Mouse (Mus musculus) WW6 (cell line): ENCODE data around the gene Uox.

ENCODE experiments used
- DNase-seq: peaks from one replicate; pipeline ENCODE4 v3.0.0-alpha.2; 2013; ENCODE audit warnings: low read depth, low spot score

Uox gene

GRCm38 (mm10) chr3:146583908-146584307 lies 13.7 kb downstream of the Uox start:
- DNase-seq, result no peak

DNA sequence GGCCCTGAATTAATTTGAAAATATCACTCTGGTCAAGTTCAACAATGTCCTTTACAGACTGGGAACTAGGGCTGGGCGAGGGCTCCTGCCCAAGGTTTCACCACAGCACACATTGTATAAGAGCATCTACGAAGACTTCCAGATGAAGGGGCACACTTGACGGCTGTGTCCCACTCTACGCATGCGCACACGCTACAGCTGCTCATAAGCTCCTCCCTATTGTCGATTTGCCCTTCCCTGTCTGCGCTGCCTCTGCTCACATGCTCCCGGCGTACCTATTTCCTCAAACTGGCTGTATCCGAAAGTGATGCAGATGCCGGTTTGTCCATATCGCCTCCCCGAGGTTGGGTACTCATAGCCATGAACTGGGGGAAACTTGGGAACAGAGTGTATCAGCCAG lies 16.4 kb downstream of the Uox start:
- DNase-seq, result no peak

- no peak for DNase-seq
These were observed 19.3 kb downstream of the Uox start for GRCm38 (mm10) chr3:146589523-146589922.

DNA sequence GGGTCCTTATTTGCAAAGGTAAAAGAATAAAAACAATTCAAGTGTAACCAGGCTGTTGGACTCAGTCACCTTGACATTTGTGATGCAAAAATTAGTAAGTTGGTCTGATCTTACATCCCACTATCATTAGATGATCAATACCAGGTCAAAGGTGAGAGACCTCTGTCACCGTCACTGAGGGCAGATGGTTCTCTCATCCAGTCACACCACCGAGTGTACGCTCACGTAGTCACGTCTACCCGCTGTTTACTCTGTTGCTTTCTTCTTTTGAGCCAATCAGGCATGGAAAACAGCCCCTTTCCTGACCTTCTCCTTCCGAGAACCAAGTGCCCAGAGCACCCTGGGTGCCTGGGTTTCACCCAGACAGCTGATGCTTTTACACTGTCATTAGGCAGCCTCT lies 20.9 kb downstream of the Uox start:
- no peak for DNase-seq

GRCm38 (mm10) chr3:146591601-146592000 lies 21.4 kb downstream of the Uox start:
- DNase-seq, result no peak

GRCm38 (mm10) chr3:146595440-146595839 lies 25.2 kb downstream of the Uox start:
- no peak for DNase-seq

- no peak for DNase-seq
These were observed 26.2 kb downstream of the Uox start for GRCm38 (mm10) chr3:146596387-146596786.

- no peak for DNase-seq
These were observed 26.6 kb downstream of the Uox start for GRCm38 (mm10) chr3:146596864-146597263.

GRCm38 (mm10) chr3:146598411-146598810 lies 28.2 kb downstream of the Uox start:
- DNase-seq, result no peak

DNA sequence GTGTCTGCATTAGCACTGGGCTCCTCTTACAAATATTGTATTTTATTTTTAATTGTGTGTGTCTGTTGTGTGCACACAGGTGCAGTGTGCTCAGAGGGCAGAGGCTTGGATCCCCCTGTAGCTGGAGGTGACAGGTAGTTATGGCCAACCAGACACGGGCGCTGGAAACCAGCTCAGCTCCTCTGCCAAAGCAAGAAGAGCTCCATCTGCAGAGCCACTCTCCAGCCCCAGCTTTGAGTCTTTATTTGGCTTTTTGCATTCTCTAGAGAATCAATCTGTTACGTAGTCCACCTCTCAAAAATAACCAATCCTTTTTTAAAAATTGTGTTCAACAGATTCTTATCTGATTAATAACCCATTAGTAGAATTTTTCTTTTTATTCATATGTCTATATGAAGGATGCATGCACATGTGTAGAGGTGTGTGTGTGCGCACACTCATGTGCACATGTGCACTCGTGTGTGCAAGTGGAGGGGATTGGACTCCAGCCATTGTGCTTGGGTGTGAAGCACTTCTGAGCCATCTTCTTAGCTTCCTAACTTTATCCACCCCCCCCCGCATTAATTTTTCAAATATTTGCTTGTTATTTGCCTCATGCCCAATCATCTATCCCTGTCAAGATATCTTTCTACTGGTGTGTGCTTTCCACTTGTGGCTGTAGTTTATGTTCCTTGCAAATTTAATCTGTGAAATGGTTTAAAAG lies 29.1 kb downstream of the Uox start:
- DNase-seq, result no peak

- DNase-seq, result no peak
These were observed 31.0 kb downstream of the Uox start for GRCm38 (mm10) chr3:146601205-146601604.

GRCm38 (mm10) chr3:146602531-146602930 lies 32.3 kb downstream of the Uox start:
- DNase-seq, result no peak

DNA sequence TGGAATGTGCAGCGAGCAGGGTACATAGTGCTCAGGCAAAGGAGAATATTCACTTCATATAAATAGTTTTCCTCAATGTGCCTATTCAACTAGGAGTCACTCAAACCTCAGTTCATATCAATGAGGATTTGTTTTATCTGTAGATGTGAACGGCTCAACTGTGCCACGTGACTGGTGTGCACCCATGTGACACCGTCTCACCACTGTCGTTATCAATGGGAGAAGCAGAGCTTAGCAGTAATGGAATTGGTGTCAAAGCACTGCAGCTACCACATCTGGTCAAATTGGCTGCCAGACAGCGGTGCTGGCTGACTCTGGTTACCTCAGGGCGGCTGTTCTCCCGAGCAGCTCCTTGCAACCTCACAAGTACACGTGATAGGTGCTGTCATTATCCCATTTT lies 34.4 kb downstream of the Uox start:
- DNase-seq, result no peak

- DNase-seq, result no peak
These were observed 37.1 kb downstream of the Uox start for GRCm38 (mm10) chr3:146607368-146607767.

DNA sequence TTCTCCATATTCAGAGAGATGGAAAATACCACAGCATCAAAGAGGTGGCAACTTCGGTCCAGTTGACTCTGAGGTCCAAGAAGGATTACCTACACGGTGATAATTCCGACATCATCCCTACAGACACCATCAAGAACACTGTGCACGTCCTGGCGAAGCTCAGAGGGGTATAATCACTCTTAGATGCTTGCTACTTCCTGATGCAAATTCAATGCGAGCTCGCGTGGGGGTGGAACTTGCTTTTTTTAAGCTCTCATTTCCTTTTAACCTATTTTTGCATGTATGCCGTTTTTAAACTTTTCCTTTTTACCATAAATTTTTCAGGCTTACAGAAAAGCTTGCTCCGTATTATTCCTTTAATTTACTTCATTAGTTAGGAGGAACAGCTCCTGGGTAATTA lies 40.1 kb downstream of the Uox start:
- no peak for DNase-seq

DNA sequence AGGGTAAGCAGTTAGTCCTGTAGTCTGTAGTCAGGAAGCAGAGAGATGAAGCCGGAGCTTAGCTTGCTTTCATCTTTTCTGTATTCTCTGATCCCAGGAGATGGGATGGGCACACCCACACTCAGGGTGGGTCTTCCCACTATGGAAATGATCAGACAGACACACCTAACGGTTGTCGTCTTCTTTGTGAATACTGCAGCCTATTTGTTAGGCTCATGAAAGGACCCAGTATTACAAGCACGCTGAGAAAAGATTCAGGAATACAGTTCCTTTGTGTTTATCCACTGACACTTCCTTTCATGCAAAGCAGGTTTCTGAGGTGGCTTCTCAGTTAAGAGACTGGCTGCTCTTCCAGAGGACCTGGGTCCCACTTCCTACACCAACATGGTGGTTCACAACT lies 41.0 kb downstream of the Uox start:
- peak; percentile 24 for DNase-seq

DNA sequence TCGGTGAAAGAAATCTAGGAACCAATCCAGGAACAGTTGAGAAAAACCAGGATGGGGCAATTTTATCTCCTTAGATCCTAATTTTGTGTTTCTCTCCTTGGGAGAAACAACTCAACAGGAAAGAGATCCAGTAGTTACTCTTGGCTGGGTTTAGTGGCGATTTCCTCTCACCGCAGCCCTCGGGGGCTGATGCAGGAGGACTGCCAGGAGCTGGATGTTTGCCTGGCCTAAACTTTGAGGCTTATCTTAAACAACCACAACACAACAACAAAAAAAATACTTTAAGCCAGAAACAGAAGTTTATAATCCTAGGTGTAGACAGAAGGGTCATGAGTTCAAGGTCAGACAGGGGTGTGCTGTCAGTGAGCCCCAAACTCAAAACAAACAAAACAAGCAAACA lies 41.6 kb downstream of the Uox start:
- no peak for DNase-seq

- no peak for DNase-seq
These were observed 45.3 kb downstream of the Uox start, which contains the start of gene Dnase2b for GRCm38 (mm10) chr3:146615496-146615895. Gene Dnase2b, minus strand, starts transcription at chr3:146615596.

- DNase-seq, result no peak
These were observed 46.5 kb downstream of the Uox start for GRCm38 (mm10) chr3:146616533-146617283.

- DNase-seq, result no peak
These were observed 47.7 kb downstream of the Uox start for GRCm38 (mm10) chr3:146617946-146618345.

GRCm38 (mm10) chr3:146618357-146618756 lies 48.1 kb downstream of the Uox start:
- no peak for DNase-seq

GRCm38 (mm10) chr3:146620101-146620500 lies 49.9 kb downstream of the Uox start:
- DNase-seq, result no peak

DNA sequence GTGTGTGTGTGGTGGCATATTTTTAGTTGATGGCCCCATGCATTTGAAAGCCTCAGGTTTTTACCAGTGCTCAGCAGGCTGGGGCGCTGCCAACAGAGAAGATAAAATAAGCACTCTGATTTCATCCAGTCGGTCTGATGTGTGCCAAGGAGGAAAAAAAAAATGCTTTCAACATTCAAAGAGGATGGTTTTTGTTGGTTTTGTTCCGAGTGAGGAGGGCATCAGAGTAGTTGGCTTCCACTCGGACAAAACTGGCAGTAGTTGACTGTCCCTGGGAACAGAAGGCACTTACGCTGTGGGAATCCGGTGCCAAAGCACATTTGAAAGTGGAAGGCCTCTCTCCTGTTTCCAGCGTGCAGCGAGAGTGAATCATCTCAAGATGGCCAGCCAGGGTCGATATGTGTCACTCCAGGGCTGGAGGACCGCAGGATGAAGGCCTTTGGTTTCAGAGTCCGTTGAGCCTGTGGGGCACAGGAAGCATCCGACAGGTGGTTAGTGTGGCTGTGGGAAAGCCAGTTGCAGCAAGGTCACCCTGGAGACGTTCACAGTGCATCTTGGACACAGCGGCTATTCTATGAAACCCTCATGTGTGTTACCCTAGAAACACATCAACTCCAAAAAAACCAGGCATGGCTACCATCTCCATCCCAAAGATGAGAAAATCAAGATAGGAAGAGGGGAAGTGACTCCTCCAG lies 50.5 kb downstream of the Uox start:
- DNase-seq, result no peak
